Comparison of ENCODE assay signal across 13 mouse cellular contexts in genomic region chr4:100811802-100812510, GRCm38 (mm10). TPM values are rescaled to one million over a fixed set of nuclear protein-coding genes. Genes with fewer than 3 reads are reported as not detected.
DNase-seq lines count a peak whose midpoint lies in the region; ATAC-seq and TF ChIP-seq lines count a peak whose summit lies in the region.
"Had no signal": no experiment of that assay in that cellular context is flagged by ENCODE, and none has a peak within 500 bp of the region (broad histone marks: within the 10 kb centered on the region; RNA-seq: fewer than 3 reads in every experiment).

No protein-coding gene starts in this region.

- H3K4me1 ChIP-seq in liver, embryonic 11.5 days (replicated peaks; ENCODE audit: control insufficient read depth, insufficient read depth, low read length) = no peaks in the 10 kb centered on the region
- H3K4me1 ChIP-seq in forebrain, embryonic 12.5 days = peaks cover 35% of the 10 kb centered on the region
- H3K4me1 ChIP-seq in intestine, postnatal 0 days (replicated peaks; ENCODE audit: control insufficient read depth, insufficient read depth, low read length) = peaks cover 15% of the 10 kb centered on the region

- H3K4me2 ChIP-seq in liver, embryonic 11.5 days = peak overlapping the region; percentile 8; the same call in 1 of the 2 replicates
- H3K4me2 ChIP-seq in forebrain, embryonic 12.5 days = peak overlapping the region; percentile 42
- H3K4me2 ChIP-seq in intestine, postnatal 0 days (replicated peaks; ENCODE audit: low read depth) = 0 out of 2 replicates have a peak overlapping the region, but pooled peaks have one; percentile 24
- H3K4me2 ChIP-seq: limb, embryonic 13.5 days; neural tube, embryonic 15.5 days had no signal

- no peak for ATAC-seq in liver, embryonic 11.5 days (replicated peaks; ENCODE audit: low FRiP score)
- ATAC-seq in forebrain, embryonic 12.5 days (ENCODE audit: low FRiP score) = peak; percentile 27
- no peak for ATAC-seq in intestine, postnatal 0 days

- no peak overlapping the region for H3K27ac ChIP-seq in liver, embryonic 11.5 days (ENCODE audit: low read depth, low read length)
- peak overlapping the region; percentile 47; the same call in 1 of the 2 replicates for H3K27ac ChIP-seq in forebrain, embryonic 12.5 days
- no peak overlapping the region for H3K27ac ChIP-seq in intestine, postnatal 0 days (ENCODE audit: low read depth, low read length)
- H3K27ac ChIP-seq: limb, embryonic 13.5 days; neural tube, embryonic 15.5 days had no signal

- TF ChIP-seq CTCF in intestine, postnatal 0 days (IDR thresholded peaks at IDR 0.05; ENCODE audit: low read depth) = no peak

- WGBS in liver, embryonic 11.5 days = 47% methylated on average over 8 of the region's 8 CpGs
- 10% methylated on average over 8 of the region's 8 CpGs for WGBS in forebrain, embryonic 12.5 days
- 56% methylated on average over 8 of the region's 8 CpGs for WGBS in intestine, postnatal 0 days

- H3K27me3 ChIP-seq in liver, embryonic 11.5 days (replicated peaks; ENCODE audit: control insufficient read depth, insufficient read depth, low read length) = no peaks in the 10 kb centered on the region
- peaks cover 48% of the 10 kb centered on the region for H3K27me3 ChIP-seq in forebrain, embryonic 12.5 days
- no peaks in the 10 kb centered on the region for H3K27me3 ChIP-seq in intestine, postnatal 0 days (replicated peaks; ENCODE audit: control insufficient read depth, insufficient read depth, low read length)
- H3K27me3 ChIP-seq: limb, embryonic 13.5 days; neural tube, embryonic 15.5 days had no signal

- no peaks in the 10 kb centered on the region for H3K36me3 ChIP-seq in liver, embryonic 11.5 days (ENCODE audit: control insufficient read depth, insufficient read depth, low read length)
- H3K36me3 ChIP-seq in forebrain, embryonic 12.5 days (replicated peaks) = no peaks in the 10 kb centered on the region
- H3K36me3 ChIP-seq in intestine, postnatal 0 days (ENCODE audit: control insufficient read depth, insufficient read depth) = no peaks in the 10 kb centered on the region
- H3K36me3 ChIP-seq: G1E; limb, embryonic 13.5 days; neural tube, embryonic 15.5 days had no signal

- no peak overlapping the region for H3K4me3 ChIP-seq in liver, embryonic 11.5 days (ENCODE audit: low read depth, low read length)
- no peak overlapping the region for H3K4me3 ChIP-seq in forebrain, embryonic 12.5 days (replicated peaks)
- no peak overlapping the region for H3K4me3 ChIP-seq in intestine, postnatal 0 days (ENCODE audit: low read depth, low read length)
- H3K4me3 ChIP-seq: limb, embryonic 13.5 days; neural tube, embryonic 15.5 days had no signal

- no peak overlapping the region for H3K9ac ChIP-seq in liver, embryonic 11.5 days (ENCODE audit: low read depth, low read length)
- H3K9ac ChIP-seq in forebrain, embryonic 12.5 days = no peak overlapping the region
- no peak overlapping the region for H3K9ac ChIP-seq in intestine, postnatal 0 days (ENCODE audit: low read depth, low read length)
- H3K9ac ChIP-seq: limb, embryonic 13.5 days; neural tube, embryonic 15.5 days had no signal

- no peak for DNase-seq in liver, embryonic 11.5 days (ENCODE audit: low spot score)
- DNase-seq in liver (no peak), R1 (ENCODE audit: low read depth, low spot score) (peak; percentile 88)
- no peak for DNase-seq in cerebellum, postnatal 4 days (ENCODE audit: low spot score in 2 of 2)
- DNase-seq in urinary bladder, adult 18-20 months (ENCODE audit: low spot score in 2 of 2) = no peak
- no peak for DNase-seq in frontal cortex, postnatal 14 days (ENCODE audit: low spot score in 2 of 2)
- DNase-seq: kidney, adult 18-20 months; right cerebral cortex, postnatal 25 days had no signal

- H3K9me3 ChIP-seq in liver, embryonic 11.5 days (ENCODE audit: control insufficient read depth, low read length) = no peaks in the 10 kb centered on the region
- H3K9me3 ChIP-seq in forebrain, embryonic 12.5 days = no peaks in the 10 kb centered on the region
- H3K9me3 ChIP-seq in intestine, postnatal 0 days (ENCODE audit: control insufficient read depth) = no peaks in the 10 kb centered on the region
- H3K9me3 ChIP-seq: G1E; limb, embryonic 13.5 days; neural tube, embryonic 15.5 days had no signal

RNA-seq across cellular contexts. Expression of gene Cachd1, which starts 35.5 kb away (rescaled TPM):
- polyA plus RNA-seq in liver, embryonic 11.5 days (2014; fragmentation: Nextera tagmentation; extraction: Ambion mirVana) = 10.0 and 12.1 TPM in 2 replicates
- 28.8 and 39.6 TPM in 2 replicates for polyA plus RNA-seq in forebrain, embryonic 12.5 days (2016; fragmentation: Nextera tagmentation; extraction: Ambion mirVana)
- polyA plus RNA-seq in intestine, postnatal 0 days (2015; fragmentation: Nextera tagmentation; extraction: Ambion mirVana) = 8.2 and 9.1 TPM in 2 replicates
